Mouse (Mus musculus) thymus, postnatal 36 days (tissue): ENCODE data around the gene Fat3.

Experiments used
- DNase-seq, 2 experiments: peaks; one replicate each; pipeline ENCODE4 v3.0.0; 2022; ENCODE audit warnings: mixed read lengths in 2 of 2

Fat3 gene

DNA sequence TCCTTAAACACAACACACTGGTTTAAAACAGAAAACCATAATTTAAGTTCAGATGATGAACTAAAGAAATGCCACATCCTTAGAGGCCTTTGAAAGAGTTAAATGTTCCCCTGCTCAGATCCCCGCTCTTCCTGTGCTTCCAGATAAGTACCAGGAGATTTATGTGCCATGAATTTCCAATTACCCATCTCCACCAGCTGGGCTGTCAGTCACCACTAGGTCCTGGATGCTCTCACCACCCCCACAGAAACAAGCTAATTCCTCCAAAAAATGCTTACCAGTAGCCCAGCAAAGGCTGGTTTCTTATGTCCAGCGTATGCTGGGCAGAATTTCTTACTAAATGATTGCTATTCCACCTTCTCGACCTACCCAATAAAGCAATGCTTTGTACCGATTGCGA, 72.5 kb downstream of the Fat3 start:
- DNase-seq, result no peak

DNA sequence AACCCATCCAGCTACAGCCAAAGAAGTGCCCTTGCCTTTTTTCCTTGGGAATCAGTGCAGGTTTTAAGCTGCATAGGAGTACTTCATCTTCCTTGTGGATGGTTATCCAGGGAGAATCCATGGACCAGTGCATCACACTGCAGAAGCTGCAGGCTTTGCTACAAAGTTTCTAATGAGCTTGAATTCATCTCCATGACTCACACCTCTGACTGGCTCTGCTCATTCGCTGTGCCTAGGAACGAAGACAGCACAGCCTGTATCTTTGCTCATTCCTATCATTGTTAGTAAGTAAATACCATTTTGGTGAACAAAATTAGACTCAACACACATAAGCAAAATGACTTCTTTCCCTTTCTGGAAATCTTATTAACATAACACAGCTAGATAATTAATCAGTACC, 78.4 kb downstream of the Fat3 start:
- DNase-seq, result no peak

DNA sequence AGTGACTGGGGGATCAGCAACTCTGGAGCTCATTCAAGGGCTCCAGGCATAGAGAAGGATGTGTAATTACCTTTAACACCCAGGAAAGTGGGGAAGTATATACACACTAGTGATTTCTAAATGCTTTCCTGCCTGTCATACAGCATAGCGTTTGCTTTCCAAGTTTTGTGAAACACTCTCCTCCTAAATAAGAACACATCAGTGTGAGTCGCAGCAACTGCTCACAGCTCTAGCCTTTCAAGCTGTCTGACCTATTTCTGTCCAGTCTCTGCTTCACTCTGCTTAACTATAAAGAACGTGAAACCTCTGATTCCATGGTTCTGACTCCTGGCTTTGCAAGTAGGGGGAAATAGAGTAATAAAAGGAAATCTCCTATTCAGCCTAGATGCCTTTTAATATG, 98.3 kb downstream of the Fat3 start:
- no peak for DNase-seq

DNA sequence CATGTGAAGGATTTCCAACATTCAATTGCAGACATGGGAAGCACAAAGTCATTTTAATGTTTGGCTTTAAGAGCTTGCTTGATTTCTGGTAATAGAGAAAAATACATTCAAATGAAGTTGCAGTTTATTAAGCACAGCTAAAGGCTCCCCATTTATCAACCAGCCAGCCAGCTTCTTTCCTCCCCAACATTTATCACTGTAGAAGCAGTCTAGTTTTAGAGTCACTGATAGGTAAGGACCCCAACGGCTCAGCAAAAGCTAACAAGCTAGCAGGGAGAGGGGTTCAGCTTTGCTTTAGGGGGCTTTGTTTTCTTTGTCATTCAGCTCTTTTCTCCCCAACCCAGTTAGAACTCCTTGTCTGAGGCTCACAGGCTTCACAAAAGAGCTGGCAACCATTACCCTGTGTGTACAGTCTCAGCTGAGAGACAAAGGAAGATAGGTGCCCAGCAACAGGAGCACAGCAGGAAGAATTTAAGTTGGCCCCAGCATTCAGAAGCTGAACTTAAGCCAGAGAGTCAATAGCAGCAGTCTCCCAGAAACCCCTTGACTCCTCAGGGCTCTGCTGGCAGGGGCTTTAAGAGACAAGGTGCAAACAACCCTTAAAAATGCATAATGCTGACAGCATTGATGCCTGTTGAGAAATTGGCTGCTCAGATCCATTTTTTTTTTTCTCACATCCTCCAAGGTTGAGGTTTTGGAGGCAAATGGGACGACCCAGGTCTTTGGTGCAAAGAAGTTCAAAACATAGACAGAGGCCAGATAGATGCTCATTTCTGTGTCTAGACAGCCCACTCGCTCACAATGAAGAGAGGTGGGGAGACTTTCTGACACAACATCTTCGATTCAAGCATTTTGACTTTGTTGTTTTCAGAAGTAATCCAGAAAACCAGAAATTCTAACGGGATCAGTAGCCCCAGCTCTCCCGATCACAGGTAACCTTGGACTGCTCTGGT, 102.1 kb downstream of the Fat3 start:
- DNase-seq, result no peak

DNA sequence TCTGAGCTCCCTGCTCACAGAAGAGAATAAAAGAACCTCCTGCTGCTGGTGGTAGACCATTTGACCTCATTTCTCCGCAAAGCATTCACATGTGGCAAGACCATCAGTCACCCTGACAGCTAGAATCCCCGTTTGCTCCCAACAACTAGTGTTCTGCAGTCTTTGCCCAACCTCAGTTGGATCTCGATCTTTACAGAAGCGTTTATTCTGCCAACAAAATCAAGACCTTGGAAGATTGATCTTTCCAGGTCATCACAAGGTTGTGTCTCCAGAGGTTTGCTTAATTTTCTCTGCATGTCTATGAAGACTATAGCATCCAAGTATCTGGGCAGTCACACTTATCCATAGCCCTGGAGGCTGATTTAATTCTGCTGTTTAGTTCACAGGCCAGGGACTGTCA, 111.9 kb downstream of the Fat3 start:
- DNase-seq, result no peak

DNA sequence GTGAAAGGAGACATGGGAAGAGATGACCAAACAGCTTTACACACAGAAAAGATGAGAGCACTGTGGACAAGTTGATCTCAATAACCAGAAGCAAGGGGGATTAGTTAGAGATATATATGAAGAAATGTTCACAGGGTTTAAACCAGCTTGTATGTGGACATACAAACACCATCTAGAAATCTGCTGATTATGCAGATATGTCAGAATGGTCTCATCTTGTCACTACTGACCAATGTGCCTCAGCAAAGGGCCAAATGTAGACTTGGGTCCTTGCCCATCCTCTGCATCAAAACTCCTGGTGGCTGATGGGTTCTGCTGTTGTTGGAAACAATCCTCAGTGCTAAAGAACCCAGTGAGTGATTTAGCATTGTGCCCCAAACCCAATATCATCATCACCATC, 113.6 kb downstream of the Fat3 start:
- no peak for DNase-seq

DNA sequence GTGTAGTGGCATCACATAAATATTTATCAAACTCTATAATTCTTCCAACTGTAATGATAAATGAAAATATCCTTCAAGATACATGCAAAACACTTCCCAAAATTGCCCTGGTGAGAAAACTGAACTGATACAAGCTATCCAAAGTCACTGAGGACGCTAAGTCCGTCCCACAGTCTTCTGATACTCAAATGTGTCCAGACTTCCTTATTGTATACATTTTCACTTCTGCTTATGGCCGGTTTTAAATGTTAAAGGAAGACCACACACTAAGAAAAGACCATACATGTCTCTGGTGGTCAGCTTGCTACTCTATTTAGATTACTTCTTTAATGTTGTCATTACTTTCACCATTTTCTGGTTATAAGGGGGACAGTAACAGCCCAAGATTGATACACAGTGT, 137.4 kb downstream of the Fat3 start:
- no peak for DNase-seq

DNA sequence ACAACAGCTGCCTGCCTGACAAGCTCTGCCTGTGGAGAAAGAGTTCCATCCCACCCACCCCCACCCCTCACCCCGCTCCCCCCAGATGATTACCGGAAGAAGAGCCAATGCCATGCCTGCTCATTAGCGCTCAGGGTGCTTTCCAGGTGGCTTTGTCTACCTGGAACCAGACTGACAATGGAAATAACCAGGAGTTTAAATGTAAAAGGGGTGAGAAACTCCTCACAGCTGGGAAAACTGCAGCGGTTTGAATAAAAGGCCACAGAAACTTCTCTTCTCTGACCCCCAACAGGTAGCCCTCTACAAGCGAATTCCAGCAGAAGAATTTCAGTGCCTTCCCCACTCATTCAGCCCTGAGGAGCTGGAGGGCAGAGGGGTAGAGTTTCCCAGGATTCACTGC, 139.3 kb downstream of the Fat3 start:
- no peak for DNase-seq

DNA sequence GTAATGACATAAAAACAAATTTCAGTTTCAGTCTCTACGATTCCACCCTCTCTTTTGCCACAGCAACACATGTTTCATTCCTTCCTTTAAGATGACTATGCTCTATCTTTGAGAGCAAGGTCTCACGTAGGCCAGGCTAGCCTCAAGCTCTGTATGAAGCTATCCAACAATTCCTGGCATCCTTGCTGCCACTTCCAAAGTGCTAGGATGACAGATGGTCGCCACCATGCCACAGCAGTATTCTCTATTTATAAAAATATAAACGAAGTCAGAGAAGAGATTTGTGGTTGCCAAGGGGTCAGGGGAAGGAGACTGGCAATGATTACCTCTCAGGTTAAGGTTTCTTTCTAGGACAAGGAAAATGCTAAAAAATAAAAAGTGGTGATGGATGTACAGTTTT, 144.4 kb downstream of the Fat3 start:
- no peak for DNase-seq

DNA sequence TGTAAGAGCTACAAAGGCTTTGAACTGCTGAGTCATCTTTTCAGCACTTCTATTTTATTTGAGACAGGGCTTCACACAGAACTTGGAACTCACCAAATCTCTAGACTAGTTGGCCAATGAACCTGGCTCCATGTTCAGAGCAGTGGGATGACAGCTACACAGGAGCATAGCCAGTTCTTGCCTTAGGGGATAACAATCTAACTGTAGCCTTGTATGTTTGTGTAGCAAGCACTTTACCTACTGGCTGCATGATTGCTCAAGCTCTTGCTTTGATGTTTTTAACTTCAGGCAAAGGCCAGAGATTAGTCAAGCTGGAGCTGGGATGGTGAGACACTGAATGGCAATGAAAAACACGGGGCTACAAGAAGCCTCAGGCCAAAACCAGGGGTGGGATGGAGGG, 146.2 kb downstream of the Fat3 start:
- DNase-seq, result no peak

DNA sequence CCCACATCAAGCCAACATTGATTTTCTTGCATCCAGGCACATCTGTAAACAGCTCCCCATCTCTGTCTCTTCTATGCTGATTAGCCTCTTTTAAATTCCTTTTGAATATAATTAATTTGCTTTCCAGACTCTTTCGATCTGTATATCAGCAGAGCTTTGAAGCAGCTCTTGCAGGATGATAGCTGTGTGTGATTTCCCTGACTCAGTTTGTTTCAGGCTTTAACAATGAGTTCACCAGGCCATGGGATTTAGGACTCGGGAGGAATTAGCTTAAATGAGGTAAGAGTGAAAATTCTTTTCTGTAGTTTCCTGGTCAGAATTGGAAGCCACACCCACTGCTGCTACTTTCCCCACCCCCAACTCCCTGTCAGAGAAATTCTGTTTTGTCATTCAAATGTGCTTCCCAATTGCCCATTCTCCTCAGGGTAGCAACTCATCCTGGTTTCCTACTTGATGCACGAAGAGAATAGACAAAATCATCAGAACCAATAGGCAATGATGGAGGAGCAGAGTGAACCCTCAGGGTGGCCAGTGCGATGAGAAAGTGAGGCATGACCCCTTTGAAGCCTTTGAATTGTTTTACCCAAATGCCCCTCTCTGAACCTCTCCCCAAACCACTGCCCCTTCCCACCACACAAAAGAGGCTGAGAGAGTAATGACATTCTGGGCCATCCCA, 147.9 kb downstream of the Fat3 start:
- no peak for DNase-seq

DNA sequence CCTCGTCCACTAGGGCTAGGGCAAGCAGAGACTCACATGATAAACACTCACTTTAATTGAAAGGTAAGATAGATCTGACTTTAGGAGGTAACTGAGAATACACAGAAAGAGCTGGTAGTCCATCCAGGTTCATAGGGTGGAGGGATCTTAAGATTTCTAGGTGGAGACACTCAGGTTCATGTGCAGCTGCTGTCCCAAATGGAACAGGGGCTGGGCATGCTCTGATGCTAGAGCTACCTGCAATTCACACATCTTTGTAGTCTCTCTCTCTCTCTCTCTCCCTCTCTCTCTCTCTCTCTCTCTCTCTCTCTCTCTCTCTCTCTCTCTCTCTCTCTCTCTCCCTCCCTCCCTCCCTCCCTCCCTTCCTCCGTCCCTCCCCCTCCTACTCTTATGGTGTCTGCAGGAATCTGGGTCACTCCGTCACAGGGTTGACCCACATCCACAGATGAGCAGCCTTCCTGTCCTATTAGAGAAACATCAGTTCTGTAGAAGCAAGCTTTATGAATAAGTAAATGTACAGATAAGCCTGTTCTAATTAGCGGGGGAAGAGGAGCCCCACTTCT, 148.5 kb downstream of the Fat3 start:
- DNase-seq, result no peak

DNA sequence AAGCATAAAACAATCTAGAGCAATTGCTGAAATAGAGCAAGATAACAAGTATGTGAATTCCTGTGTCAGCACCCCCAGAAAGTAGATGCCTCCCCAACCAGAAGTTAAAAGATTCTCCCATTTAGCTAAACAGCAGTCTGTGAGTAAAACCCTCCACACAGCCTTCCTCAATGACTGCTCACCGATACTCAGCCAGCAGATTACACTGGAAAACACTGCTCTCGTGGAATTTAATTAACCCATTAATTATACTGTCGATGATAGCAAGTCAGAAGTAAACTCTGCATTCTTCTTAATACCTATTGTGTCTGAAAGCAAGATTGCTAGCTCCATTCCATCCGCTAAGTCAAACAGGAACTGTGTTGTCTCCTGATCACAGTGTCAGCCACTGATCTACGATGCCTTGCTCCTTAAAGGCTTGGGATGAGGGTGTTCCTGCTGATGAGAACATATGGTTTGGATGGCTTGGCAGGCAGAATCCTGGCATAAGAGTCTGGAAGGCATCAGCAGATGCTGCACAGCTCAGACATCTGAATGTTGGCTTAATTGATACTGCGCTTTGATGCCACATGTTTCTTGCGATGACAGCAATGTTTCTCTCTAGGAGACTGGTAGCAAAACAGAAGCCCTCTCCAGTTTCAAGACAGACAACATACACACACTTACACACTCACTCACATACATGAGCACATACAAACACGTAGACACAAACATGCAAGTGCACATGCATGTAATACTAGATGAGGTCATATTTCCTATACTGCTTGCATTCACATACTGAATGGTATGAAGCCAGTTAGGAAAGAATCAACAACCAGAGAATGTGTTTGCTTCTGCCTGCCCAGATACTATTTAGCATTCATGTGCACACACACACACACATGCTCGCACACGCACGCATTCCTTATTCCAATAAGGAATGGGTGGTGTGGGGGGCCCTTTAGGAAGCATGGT, 155.9 kb downstream of the Fat3 start:
- no peak for DNase-seq

DNA sequence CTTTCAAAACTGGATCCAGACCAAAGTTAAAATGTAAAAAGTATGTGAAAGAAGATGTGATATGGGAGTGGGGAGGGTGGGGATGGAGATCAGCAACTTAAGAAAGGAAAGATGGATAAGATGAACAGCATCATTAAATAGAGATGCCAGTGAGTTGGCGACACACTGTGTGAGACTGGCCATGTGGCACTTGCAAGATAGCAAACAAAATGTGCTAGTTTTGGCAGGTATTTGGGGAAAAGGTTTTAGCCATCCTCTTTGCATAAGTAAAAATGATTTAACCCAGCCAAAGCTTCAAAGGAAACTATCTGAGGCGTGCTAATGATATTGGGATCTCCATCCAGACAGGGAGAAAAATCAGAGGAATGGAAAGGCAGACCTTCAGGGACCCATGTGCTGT, 157.9 kb downstream of the Fat3 start:
- DNase-seq, result no peak

DNA sequence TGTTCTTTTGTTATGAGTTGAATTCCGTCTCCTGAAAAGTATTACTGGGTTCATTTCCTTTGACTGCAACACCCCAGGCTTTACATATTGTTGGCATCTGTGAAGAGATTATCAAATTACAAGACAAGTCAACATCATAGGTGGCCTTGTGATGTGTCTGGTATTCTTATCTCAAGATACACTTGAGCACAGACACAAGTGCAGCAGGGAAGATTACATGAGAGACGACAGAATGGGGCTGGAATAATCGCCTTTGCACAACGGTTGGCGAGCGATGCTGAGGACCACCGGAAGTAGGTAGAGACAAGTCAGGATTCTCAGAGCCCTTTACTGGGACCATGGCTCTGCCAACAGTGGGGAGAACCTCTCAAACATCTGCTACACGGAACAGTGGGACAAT, 158.5 kb downstream of the Fat3 start:
- DNase-seq, result no peak

DNA sequence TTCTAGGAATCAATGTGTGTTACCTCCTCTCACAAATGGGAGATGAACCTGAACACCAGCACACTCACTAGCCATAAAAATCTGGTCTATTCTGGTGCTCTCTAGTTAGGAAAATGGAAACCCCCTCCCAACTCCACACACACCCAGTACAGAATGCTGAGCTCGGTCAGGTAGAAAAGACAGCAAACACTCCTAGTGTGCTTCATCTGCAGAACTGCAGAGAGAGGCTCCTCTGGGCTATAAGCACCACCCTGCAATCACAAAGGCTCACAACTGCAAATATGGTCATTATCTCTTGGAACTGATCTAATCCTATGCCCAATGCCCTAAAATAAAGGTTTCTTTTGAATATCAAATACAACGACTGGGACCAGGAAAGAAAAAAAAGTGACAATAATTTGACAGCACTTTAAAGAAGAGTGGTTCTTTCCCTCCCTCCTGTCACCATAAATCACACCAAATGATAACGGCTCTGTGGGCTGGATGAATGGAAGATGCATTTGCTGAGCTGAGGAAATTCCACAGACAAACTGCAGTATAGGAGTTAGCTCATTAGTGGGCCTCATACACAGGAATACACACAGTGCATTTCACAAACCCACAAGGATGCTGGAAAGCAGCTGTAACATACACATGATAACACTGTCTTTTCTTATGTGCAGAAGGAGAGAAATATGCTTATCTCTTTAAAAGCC, 170.6 kb downstream of the Fat3 start:
- DNase-seq, result no peak

DNA sequence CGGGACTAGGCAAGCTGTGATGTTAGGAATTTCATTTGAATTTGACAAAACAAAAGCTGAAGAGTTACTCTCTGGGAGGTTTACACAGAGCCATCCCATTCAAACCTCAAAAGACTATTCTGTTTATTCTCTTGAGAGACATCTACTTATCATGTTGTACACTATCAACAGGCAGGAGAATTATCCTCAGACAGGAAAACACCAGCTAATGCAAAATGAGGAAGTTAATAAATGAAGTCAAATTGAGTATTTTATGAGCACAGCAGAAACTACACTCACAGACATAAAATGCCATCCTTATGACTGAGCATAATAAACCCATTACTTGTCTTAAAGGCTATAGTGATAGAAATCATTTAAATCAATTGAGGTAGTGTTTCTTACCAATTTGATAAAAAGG, 182.1 kb downstream of the Fat3 start:
- no peak for DNase-seq

DNA sequence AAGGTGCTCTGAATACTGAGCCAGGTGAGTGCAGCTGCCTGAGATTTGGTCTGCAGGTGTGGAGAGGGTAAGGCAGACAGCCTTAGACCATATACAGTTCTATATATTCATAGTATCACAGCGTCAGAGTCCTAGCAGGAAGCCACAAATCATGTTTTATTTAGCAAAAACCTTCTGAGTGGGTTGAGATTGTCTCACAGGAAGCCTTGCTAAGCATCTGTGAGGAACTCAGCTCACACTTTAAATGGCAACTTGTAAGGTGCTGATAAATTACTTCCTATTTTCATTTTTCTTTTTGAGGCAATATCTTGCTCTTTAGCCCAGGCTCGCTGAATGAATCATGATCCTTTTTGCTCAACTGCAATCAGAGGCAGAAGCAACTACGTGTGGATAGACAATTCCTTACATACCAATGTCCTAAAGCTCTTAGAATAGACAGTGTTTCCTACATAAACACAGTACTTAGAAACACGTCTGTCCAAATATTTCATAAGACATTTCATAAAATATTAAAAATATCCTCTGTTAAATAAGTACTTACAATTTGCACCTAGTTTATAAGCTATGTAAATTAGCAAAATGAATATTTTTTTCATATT, 188.4 kb downstream of the Fat3 start:
- no peak for DNase-seq

DNA sequence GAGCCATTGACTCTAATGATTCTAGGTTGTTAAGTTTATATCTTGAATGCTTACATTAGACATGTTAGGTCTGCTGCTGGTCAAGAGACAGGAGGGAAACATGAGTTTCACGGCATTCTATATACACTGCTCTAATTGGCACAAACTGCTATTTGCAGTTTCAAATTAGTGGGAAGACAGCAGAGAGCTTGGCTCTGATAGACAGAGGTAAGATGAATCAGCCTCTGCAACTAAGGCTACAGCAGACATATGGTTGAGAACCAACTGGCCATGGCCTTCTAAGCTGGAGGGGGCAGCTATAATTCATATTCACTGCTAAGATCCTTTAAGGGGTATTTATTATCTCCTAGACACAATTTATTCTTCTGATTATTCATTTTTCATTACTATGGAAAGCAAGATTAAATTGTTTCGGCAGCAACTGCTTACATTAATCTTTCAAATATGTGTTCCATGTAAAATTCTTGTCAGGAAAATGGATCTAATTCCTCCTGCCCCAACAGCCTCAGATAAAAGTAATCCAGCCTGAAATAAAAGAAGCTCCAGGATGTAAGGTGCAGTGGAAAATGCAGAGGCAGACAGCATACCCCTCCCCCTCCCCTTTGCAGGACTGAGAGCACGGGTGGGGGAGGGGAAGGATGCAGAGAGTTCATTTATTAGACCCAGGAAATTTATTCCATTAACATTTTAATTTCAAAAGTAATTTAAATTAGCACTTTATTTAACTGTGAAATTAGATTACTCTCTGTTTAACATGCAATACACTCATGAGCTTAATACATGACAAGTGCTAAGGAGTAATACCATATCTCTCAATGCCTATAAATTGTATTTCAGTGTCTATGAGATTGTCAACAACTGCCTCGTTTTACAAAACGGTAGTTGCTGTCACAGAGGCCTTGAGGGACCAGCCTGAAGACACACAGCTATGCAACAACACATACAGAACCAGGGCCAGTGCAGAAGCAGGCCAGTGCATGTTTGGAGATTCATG, 189.9 kb downstream of the Fat3 start:
- no peak for DNase-seq

DNA sequence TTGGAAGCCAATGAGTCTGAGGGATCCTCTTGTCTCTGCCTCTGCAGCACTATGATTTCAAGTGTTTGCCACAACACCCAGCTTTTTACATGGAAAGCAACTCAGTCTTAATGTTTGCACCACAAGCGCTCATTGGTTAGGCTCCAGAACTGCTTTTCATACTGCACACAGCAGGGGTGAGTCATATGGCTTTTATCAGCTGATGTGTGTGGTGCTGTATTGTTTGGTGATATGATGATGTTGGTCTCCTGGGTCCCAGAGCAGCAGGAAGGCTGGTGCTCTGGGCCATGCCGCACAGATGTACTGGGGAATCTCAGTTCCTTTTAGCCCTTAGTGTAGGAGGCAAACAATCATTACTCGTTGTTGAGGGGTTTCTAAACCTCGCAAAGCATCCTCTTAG, 190.8 kb downstream of the Fat3 start:
- DNase-seq, result no peak

DNA sequence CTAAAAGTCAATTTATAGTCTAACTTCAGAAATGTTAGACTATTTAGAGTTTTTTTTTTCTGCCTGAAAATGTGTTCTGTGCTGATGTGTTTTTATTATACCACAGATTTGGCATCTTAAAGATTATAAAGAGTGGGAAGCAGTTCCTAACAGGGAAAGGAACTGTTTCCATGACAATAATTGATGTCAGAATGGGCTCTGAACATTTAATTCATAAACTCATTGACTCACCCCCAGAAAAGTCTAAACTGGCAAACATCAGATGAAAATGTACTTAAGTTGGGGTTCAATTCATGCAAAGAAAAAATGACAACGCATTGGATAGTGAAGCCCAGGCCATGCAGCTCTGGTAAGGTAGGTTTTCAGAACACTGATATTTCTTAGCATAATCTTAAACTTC, 193.3 kb downstream of the Fat3 start:
- no peak for DNase-seq
